In the genomic region with DNA sequence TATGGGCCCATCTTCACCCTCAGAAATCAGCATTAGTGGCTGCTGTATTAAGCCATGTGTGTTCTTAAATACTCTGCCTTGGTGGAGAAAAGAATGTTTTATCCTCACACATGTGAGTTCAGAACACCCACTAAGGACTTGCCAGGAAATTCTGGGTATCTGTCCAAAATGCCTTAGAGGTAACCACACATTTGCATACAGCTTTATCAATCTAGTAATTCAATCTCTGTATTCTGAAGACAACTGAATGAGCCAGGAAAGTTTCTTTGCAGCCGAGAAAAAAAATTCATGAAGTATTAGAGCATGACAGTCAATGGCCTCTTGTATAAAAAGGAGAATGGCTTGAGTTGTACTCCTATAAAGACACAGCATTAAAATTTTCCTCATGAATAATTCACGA, we compare ENCODE assay signal across 28 mouse cellular contexts.
DNase-seq lines count a peak whose midpoint lies in the region; ATAC-seq lines count a peak whose summit lies in the region.
"Had no signal": no experiment of that assay in that cellular context is flagged by ENCODE, and none has a peak within 500 bp of the region (broad histone marks: within the 10 kb centered on the region; RNA-seq: fewer than 3 reads in every experiment).

No protein-coding gene starts in this region.

- H3K36me3 ChIP-seq in forebrain, embryonic 14.5 days (ENCODE audit: control insufficient read depth, insufficient read depth, low read length): no peaks in the 10 kb centered on the region
- H3K36me3 ChIP-seq in forebrain, embryonic 13.5 days (ENCODE audit: poor library complexity, severe bottlenecking): no peaks in the 10 kb centered on the region
- H3K36me3 ChIP-seq in hindbrain, embryonic 16.5 days (ENCODE audit: control insufficient read depth, insufficient read depth, low read length): no peaks in the 10 kb centered on the region
- no peaks in the 10 kb centered on the region for H3K36me3 ChIP-seq in hindbrain, embryonic 13.5 days
- no peaks in the 10 kb centered on the region for H3K36me3 ChIP-seq in midbrain, embryonic 14.5 days (ENCODE audit: control insufficient read depth, insufficient read depth, low read length)
- H3K36me3 ChIP-seq in midbrain, embryonic 16.5 days (ENCODE audit: control insufficient read depth, insufficient read depth, low read length): no peaks in the 10 kb centered on the region
- H3K36me3 ChIP-seq: embryonic facial prominence, embryonic 12.5 days; forebrain, embryonic 12.5 days; heart, embryonic 15.5 days; hindbrain, embryonic 15.5 days; intestine, embryonic 15.5 days had no signal

- H3K27ac ChIP-seq in forebrain, embryonic 14.5 days (ENCODE audit: low read depth, low read length): no peak overlapping the region
- no peak overlapping the region for H3K27ac ChIP-seq in forebrain, embryonic 13.5 days
- no peak overlapping the region for H3K27ac ChIP-seq in hindbrain, embryonic 16.5 days (ENCODE audit: low read depth, low read length)
- H3K27ac ChIP-seq in hindbrain, embryonic 13.5 days: no peak overlapping the region
- H3K27ac ChIP-seq in midbrain, embryonic 14.5 days (replicated peaks; ENCODE audit: low read depth, low read length): no peak overlapping the region
- H3K27ac ChIP-seq in midbrain, embryonic 16.5 days (ENCODE audit: low read length): no peak overlapping the region
- H3K27ac ChIP-seq: embryonic facial prominence, embryonic 12.5 days; forebrain, embryonic 12.5 days; heart, embryonic 15.5 days; hindbrain, embryonic 15.5 days; intestine, embryonic 15.5 days; liver, embryonic 14.5 days; macrophage had no signal

- WGBS in forebrain, embryonic 14.5 days: 31% methylated on average over 2 of the region's 2 CpGs
- 37% methylated on average over 2 of the region's 2 CpGs for WGBS in forebrain, embryonic 13.5 days
- WGBS in hindbrain, embryonic 16.5 days: 20% methylated on average over 2 of the region's 2 CpGs
- 21% methylated on average over 2 of the region's 2 CpGs for WGBS in hindbrain, embryonic 13.5 days
- 25% methylated on average over 2 of the region's 2 CpGs for WGBS in midbrain, embryonic 14.5 days
- WGBS in midbrain, embryonic 16.5 days: 27% methylated on average over 2 of the region's 2 CpGs

- no peak overlapping the region for H3K9ac ChIP-seq in forebrain, embryonic 14.5 days (ENCODE audit: low read length)
- H3K9ac ChIP-seq in forebrain, embryonic 13.5 days: no peak overlapping the region
- H3K9ac ChIP-seq in hindbrain, embryonic 16.5 days (ENCODE audit: low read depth, low read length): no peak overlapping the region
- no peak overlapping the region for H3K9ac ChIP-seq in hindbrain, embryonic 13.5 days
- no peak overlapping the region for H3K9ac ChIP-seq in midbrain, embryonic 14.5 days (replicated peaks; ENCODE audit: low read length)
- H3K9ac ChIP-seq in midbrain, embryonic 16.5 days (ENCODE audit: low read depth, low read length): no peak overlapping the region
- H3K9ac ChIP-seq: embryonic facial prominence, embryonic 12.5 days; forebrain, embryonic 12.5 days; heart, embryonic 15.5 days; hindbrain, embryonic 15.5 days; intestine, embryonic 15.5 days; liver, embryonic 14.5 days had no signal

- peak; percentile 55 for DNase-seq in forebrain, embryonic 14.5 days (ENCODE audit: low spot score)
- DNase-seq in midbrain, embryonic 14.5 days: peak; percentile 40
- peak; percentile 40 for DNase-seq in brain, adult 2 months (ENCODE audit: low read depth, low spot score)
- no peak for DNase-seq in urinary bladder, postnatal 25 days (ENCODE audit: low spot score)
- DNase-seq: adrenal gland, postnatal 25 days; cerebellum, adult 2 months; cerebellum, postnatal 36 days; gastrocnemius, postnatal 10 days; kidney, adult 8-10 months; kidney, postnatal 10 days; layer of hippocampus, postnatal 36 days; left cerebral cortex, postnatal 4 days; lung, adult 2 months; lung, postnatal 10 days; right cerebral cortex, postnatal 25 days; thymus, postnatal 14 days had no signal

- no peak overlapping the region for H3K4me2 ChIP-seq in forebrain, embryonic 14.5 days (ENCODE audit: low read length)
- no peak overlapping the region for H3K4me2 ChIP-seq in forebrain, embryonic 13.5 days
- H3K4me2 ChIP-seq in hindbrain, embryonic 16.5 days (ENCODE audit: low read length): no peak overlapping the region
- H3K4me2 ChIP-seq in hindbrain, embryonic 13.5 days: no peak overlapping the region
- H3K4me2 ChIP-seq in midbrain, embryonic 14.5 days (ENCODE audit: low read length): no peak overlapping the region
- no peak overlapping the region for H3K4me2 ChIP-seq in midbrain, embryonic 16.5 days (ENCODE audit: low read length)
- H3K4me2 ChIP-seq: embryonic facial prominence, embryonic 12.5 days; forebrain, embryonic 12.5 days; heart, embryonic 15.5 days; hindbrain, embryonic 15.5 days; intestine, embryonic 15.5 days had no signal

- no peaks in the 10 kb centered on the region for H3K27me3 ChIP-seq in forebrain, embryonic 14.5 days (replicated peaks; ENCODE audit: control insufficient read depth, insufficient read depth, low read length)
- no peaks in the 10 kb centered on the region for H3K27me3 ChIP-seq in forebrain, embryonic 13.5 days
- H3K27me3 ChIP-seq in hindbrain, embryonic 16.5 days (replicated peaks; ENCODE audit: control insufficient read depth, insufficient read depth, low read length): no peaks in the 10 kb centered on the region
- no peaks in the 10 kb centered on the region for H3K27me3 ChIP-seq in hindbrain, embryonic 13.5 days
- H3K27me3 ChIP-seq in midbrain, embryonic 14.5 days (ENCODE audit: control insufficient read depth, insufficient read depth, low read length): no peaks in the 10 kb centered on the region
- H3K27me3 ChIP-seq in midbrain, embryonic 16.5 days (ENCODE audit: control insufficient read depth, insufficient read depth, low read depth, low read length): no peaks in the 10 kb centered on the region
- H3K27me3 ChIP-seq: embryonic facial prominence, embryonic 12.5 days; forebrain, embryonic 12.5 days; heart, embryonic 15.5 days; hindbrain, embryonic 15.5 days; intestine, embryonic 15.5 days had no signal

- peak; percentile 44; the same call in 1 of the 2 replicates for ATAC-seq in forebrain, embryonic 14.5 days
- ATAC-seq in forebrain, embryonic 13.5 days: no peak; the same call in 1 of the 2 replicates
- peak; percentile 45 for ATAC-seq in hindbrain, embryonic 16.5 days
- no peak; the same call in 1 of the 2 replicates for ATAC-seq in hindbrain, embryonic 13.5 days (ENCODE audit: low FRiP score)
- ATAC-seq in midbrain, embryonic 14.5 days (ENCODE audit: low FRiP score, low TSS enrichment): no peak
- no peak for ATAC-seq in midbrain, embryonic 16.5 days
- ATAC-seq: CD4-positive, CD25-positive, alpha-beta regulatory T cell, adult 4 months; intestine, embryonic 15.5 days had no signal

- H3K9me3 ChIP-seq in forebrain, embryonic 14.5 days (replicated peaks; ENCODE audit: control insufficient read depth, low read length): no peaks in the 10 kb centered on the region
- H3K9me3 ChIP-seq in forebrain, embryonic 13.5 days (replicated peaks): no peaks in the 10 kb centered on the region
- no peaks in the 10 kb centered on the region for H3K9me3 ChIP-seq in hindbrain, embryonic 16.5 days (ENCODE audit: control insufficient read depth, low read length)
- H3K9me3 ChIP-seq in hindbrain, embryonic 13.5 days: no peaks in the 10 kb centered on the region
- no peaks in the 10 kb centered on the region for H3K9me3 ChIP-seq in midbrain, embryonic 14.5 days (ENCODE audit: control insufficient read depth, low read length)
- no peaks in the 10 kb centered on the region for H3K9me3 ChIP-seq in midbrain, embryonic 16.5 days (replicated peaks; ENCODE audit: control insufficient read depth, low read length, poor library complexity, severe bottlenecking)
- H3K9me3 ChIP-seq: embryonic facial prominence, embryonic 12.5 days; forebrain, embryonic 12.5 days; heart, embryonic 15.5 days; hindbrain, embryonic 15.5 days; intestine, embryonic 15.5 days had no signal

- no peak overlapping the region for H3K4me3 ChIP-seq in forebrain, embryonic 14.5 days (ENCODE audit: low read depth, low read length)
- H3K4me3 ChIP-seq in forebrain, embryonic 13.5 days: no peak overlapping the region
- H3K4me3 ChIP-seq in hindbrain, embryonic 16.5 days (ENCODE audit: low read length): no peak overlapping the region
- no peak overlapping the region for H3K4me3 ChIP-seq in hindbrain, embryonic 13.5 days
- H3K4me3 ChIP-seq in midbrain, embryonic 14.5 days (replicated peaks; ENCODE audit: low read depth, low read length): no peak overlapping the region
- no peak overlapping the region for H3K4me3 ChIP-seq in midbrain, embryonic 16.5 days (ENCODE audit: low read depth, low read length)
- H3K4me3 ChIP-seq: embryonic facial prominence, embryonic 12.5 days; forebrain, embryonic 12.5 days; heart, embryonic 15.5 days; hindbrain, embryonic 15.5 days; intestine, embryonic 15.5 days had no signal

- H3K4me1 ChIP-seq in forebrain, embryonic 14.5 days (ENCODE audit: control insufficient read depth, insufficient read depth, low read length): 0 out of 2 replicates have a peak, but pooled peaks cover 2% of the 10 kb centered on the region
- peaks cover 4% of the 10 kb centered on the region; the same call in 1 of the 2 replicates for H3K4me1 ChIP-seq in forebrain, embryonic 13.5 days
- no peaks in the 10 kb centered on the region; the same call in 1 of the 2 replicates for H3K4me1 ChIP-seq in hindbrain, embryonic 16.5 days (ENCODE audit: control insufficient read depth, insufficient read depth, low read depth, low read length)
- no peaks in the 10 kb centered on the region for H3K4me1 ChIP-seq in hindbrain, embryonic 13.5 days (replicated peaks)
- H3K4me1 ChIP-seq in midbrain, embryonic 14.5 days (ENCODE audit: control insufficient read depth, insufficient read depth, low read length): no peaks in the 10 kb centered on the region
- H3K4me1 ChIP-seq in midbrain, embryonic 16.5 days (ENCODE audit: control insufficient read depth, insufficient read depth, low read length): peaks cover 3% of the 10 kb centered on the region; the same call in 1 of the 2 replicates
- H3K4me1 ChIP-seq: embryonic facial prominence, embryonic 12.5 days; forebrain, embryonic 12.5 days; heart, embryonic 15.5 days; intestine, embryonic 15.5 days had no signal

Comparison
In these comparisons a context has a peak if more than half of its experiments do, and no peak if none do; other contexts are left out.
1. ATAC-seq: peak in forebrain, embryonic 14.5 days (single experiment) and hindbrain, embryonic 16.5 days (single experiment); none in forebrain, embryonic 13.5 days (single experiment), hindbrain, embryonic 13.5 days (single experiment), midbrain, embryonic 14.5 days (single experiment) and midbrain, embryonic 16.5 days (single experiment).